Mouse (Mus musculus) CD8-positive naive resting alpha-beta T cell, adult 2 months (primary cell): ENCODE data around the gene Sgk1.

Source experiments
- DNase-seq, 2 experiments: peaks; one replicate each; pipeline ENCODE4 v3.0.0; 2022; ENCODE audit warnings: low read depth in 2 of 2, low spot score in 2 of 2

Sgk1 gene

DNA sequence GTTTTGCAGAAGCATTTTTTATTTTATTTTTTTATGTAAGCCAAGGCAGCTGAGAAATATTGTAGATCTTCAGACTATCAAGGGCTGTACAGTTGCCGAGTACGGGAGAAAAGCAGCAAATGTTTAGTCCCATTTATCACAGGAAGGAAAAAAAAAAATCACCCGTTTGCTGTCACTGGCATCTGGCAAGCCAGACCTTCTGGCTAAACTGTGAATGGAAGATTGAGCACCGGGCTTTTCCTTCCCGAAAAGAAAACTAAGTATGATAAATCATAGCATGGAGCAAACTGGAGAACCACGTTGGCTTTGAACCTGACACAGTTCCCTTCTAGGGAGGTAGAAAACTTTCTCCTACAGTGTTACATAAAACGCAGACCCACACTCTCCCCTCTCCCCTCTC lies 81.0 kb downstream of the Sgk1 start:
- no peak for DNase-seq

DNA sequence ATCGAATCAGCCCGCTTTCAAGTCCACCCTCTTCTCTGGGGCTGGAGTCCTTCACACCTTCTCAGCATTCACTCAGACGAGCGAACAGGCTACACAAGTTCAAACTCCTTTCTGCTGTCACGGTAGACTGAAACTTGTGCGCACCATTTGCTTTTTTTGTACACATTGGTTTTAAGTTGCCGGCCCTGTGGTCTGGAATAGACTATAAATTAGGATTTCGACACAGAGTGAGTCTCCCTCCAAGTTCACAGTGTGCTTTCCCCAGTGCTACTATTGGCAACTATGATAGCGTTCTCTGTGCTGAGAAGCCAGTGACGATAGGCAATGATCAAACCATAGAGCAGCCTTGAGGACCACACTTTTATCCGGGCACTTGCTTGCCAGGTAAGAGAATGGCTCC lies 91.7 kb downstream of the Sgk1 start:
- no peak for DNase-seq

DNA sequence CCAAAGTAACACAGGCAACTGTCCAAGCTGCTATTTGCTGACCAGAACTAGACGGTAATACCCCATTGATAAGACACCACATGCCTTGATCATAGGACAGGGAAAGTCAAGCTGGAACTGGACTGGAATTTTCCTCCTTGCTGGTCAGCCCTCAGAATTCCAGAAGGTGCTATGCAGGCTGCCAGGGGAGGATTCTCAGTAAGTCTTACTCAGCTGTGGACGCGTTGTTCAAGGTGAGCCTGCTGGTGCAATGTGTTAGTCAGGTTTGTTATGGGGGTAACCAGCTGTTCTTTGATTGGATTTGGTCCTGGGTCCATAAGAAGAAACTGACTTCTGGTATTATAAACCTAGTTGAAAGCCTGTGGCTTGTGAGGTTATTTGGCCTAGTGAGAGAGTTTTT lies 92.8 kb downstream of the Sgk1 start:
- no peak for DNase-seq

DNA sequence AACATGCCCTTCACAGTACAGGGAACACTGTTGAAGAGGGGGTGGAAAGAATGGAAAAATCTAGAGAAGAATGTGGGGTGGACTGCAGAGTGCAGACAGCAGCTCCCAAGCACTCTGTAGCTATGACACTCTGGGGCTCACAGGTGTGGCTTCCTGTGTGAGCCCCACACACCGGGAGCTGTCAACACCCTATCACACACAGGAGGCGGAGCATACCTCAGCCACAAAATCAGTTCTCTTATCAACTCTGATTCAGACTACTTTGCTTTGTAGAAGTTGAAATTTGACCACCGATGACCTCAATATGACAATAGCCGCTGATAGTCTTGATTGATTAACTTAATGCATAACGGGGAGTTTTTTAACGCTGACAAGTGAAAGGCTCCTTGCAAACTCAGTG lies 93.4 kb downstream of the Sgk1 start:
- DNase-seq, result peak; percentile 29 to 32

DNA sequence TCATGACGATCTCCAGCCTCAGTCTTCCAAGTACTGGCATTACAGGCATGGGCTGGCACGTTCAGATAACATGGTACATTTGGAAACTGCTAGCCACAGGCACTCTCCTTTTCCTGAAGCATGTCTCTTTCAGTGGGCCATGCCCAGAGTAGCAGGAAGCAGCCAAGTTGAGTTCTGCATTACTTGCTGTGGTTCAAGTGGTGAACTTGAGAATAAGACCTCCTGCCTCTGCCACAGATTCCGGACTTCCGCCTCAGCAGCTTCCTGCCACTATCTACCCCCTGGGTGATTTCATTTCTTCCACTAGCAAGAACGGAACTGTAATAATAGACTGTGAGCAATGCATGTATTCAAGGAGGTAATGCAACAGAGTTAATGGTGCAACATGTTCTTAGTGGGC lies 94.3 kb downstream of the Sgk1 start:
- peak; percentile 46 to 62 for DNase-seq

DNA sequence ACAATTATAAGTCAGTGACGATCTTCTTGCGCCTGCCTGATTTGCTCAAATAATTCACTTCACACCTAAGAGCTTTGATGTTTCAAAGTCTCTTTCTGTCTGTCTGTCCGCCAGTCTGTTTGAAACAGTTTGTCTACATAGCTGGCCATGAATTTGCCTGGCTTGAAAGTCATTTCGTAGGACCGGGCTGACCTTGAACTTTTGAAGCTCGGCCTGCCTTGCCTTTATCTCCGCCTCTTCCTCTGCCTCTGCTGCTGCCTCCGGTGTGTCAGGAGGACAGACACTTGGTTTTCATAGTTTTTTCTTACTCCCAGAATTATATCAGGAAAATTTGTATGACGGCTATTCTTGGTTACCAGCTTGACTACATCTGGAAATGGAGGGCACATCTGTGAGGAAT lies 96.4 kb downstream of the Sgk1 start:
- DNase-seq, result no peak

DNA sequence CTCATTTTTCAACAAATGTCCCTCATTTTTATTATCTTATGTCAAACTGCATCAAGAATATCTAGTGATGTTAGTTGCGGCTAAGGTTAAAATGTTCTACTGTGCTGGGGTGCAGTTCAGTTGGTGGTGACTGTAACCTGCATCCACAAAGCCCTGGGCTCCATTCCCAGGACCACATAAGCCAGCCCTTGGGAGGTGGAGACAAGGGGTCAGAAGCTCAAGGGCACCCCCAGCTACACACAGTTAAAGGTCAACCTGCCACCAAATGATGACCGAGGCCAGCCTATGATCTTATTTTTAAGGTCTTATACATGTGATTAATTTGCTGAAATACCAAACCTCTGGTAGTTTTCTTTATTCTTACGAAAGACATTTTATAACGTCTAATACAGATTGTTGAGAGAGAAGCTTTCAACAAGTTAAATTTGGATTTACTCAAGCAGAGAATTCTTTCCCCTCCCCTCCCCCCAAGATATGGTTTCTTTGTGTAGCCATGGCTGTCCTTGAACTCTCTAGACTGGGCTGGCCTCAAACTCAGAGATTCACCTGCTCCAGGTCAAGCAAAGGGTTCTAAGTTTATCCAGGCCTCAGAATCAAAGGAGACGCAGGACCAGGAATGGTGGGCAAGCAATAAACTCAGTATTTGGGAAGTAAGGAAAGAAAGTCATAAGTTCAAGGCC lies 97.4 kb downstream of the Sgk1 start:
- no peak for DNase-seq

DNA sequence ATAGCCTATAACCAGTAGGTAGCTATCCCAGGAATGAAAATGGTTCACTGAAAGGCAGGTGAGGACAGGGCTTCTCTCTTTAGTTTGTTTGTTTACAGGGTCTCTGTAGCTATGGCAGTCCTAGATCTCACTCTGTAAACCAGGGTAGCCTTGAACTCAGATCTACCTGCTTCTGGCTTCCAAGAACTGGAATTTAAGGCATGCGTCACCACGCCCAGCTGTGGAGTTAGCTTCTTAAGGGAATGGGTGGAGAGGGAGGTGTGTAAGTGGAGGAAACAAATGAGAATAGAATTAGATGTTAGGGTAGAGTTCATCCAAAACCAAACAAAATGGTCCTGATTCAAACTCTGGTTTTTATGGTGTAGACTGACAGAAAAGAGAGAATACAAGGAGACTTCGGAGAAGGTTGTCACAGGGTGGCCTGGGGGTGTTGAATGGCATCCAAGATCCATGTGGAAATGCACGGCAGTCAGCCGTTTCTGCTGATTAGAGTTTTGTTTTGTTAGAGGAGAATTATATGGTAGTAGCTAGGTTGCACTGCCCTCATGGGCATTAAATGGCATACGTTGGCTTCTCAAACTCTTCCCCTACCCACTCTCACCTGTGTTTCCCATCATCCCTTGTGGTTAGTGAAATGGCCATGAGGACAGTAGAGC lies 98.9 kb downstream of the Sgk1 start:
- DNase-seq, result no peak

DNA sequence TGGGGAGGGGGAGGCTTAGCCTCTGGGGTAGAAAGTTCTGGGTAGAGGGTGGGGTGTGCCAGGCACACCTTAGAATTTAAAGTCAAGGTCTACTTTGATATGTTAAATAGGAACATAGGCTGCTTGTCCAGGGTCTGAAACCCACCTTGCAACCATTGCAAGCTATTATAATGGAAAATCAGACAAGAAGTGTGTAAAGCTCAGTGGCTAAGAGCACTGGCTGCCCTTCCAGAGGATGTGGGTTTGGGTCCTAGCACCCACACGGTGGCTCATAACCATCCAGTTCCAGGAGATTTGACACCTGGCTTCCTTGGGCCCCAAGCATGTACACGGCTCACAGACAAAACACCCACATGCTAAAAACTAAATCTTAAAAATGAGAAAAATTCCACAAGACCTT lies 100.3 kb downstream of the Sgk1 start:
- no peak for DNase-seq

DNA sequence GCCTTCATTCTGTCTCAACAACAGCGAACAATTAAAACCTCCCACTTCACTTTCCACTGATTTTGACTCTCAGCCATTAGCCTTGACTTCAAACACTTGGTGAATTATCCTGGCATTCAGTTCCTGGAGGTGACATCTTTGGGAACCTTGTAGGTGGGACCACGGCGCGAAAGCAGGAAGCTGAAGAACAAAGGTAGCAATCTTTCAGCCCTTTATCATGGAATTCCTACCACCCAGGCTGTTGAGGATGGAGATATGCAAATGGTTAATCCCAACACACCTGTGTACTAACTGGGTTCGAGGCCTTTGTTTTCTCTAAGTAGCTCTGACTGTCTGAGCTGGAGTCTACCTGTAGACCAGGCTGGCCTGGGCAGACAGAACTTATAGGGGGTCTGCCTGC lies 106.5 kb downstream of the Sgk1 start:
- no peak for DNase-seq

DNA sequence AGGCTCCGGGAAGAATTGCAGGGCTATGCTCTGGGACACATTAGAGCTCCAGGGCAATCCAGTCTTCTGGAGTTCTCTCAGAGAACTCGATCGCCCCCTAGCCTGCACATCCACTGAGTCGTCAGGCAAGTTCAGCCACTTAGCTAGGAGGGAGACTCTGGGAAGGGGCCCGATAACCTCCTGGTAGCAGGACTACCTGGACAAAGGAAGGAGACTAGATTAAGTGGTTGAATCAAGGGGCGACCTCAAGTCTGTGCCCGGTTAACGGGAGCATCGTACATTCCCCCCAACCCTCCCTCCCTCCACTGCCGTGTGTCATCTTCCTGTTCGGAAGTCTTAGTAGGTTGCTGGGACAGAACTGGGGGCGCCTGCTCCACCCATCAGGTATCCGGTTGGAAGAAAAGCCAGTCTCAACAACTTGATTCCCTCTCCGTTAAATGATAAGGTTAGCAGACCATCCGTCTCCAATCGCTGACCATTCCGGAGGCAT lies 109.4 kb downstream of the Sgk1 start:
- peak; percentile 55 to 69 for DNase-seq

DNA sequence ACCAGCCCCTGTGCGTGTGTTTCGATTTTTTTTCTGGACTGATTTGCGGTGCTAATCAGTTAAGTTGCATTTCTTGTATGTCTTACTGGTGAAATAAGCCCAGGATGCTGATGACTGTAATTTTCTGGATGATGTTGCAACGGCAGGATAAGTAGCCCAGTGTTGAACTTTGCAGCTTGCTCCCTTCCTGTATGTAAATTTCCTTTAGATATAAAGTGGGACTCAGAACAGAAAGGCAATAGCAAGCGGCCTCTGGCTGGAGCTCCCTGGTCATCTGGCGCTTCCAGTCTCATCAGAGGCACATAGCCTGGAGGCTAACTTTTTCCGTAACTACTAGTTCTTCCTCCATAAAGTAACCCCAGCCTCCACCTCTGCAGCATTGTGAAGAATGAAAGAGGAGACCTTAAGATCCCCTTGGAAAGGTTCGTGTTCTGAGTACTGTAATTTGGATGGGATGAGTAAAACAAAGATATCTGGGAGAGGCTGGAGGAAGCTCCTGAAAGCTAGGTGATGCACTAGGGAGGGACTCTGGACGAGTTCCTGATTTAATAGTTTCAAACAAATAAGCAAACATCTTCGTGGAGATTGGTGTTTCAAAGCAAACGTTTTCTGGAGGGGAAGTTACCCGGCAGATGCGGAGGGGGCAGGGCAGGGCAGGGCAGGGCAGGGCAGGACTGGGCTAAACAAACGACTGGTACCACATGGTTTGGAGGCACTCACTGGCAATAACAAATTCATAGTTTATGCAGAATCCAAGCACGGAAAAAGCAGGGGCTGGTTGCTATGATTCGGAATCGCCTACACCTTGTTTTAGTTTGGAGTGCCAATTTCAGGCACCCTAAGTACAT lies 110.2 kb downstream of the Sgk1 start:
- peak in 1 of 2 experiments; percentile 54 for DNase-seq

DNA sequence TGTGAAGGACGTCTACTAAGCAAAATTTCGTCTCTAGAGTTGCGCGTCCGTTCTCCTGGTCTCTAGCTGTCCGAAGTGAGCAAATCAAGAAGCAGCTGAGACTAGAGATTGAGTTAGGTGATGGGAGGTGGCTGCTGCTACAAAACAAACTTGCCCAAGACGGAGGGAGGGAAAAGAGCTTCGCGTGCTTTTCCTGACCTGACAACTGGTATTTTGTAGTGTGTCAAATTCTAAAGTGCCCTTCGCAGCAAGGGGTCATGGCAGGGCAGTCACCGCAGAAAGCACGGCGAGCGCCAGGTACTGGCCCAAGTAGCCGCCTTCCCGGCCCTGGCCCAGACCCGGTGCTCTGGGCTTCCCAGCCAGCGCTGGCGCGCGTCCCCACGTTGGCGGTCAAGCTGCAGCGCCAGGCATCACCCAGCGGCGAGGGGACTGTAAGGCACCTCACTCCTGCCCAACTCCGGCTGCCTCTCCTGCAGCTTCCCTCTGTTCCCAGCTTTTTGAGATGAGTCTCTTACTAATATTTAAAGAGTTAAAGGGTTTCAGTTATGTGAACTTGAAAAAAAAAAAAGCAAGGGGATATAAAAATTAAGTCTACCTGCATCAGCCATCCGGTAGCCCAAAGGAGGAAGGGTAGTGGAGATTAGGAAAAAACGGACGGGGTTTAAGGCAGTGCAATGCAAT lies 111.0 kb downstream of the Sgk1 start:
- peak; percentile 45 to 55 for DNase-seq

DNA sequence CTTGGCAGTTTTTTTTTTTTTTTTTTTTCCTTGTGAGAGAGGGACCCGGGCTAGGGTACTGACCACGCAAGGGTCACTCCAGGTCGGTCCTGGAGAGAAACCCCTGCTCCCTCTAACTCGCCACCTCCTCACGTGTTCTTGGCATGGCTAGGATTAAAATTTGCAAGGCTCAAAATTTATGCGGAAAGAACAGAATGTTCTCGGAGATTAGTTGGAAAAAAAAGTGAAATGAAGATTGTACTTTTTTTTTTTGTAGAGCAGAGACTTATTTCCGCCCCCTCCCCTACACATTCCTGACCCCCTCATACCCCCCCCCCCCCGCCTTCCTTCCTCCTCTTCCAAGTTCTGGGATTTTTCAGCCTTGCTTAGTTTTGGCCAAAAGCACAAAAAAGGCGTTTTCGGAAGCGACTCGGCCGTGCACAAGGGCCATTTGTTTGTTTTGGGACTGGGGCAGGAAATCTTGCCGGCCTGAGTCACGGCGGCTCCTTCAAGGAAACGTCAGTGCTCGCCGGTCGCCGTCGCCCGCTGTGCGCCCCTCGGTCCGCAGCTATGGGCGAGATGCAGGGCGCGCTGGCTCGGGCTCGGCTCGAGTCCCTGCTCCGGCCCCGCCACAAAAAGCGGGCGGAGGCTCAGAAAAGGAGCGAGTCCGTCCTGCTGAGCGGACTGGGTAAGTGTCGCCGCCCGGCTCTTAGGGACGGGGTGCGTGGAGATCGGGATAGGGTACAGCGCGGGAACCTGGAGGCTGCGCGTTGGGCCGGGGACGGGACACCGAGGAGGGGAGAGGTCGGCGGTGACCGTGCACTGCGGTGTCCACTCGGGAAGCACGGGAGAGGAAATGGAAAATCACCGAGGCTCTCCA lies 111.8 kb downstream of the Sgk1 start:
- peak in 1 of 2 experiments; percentile 21 for DNase-seq

DNA sequence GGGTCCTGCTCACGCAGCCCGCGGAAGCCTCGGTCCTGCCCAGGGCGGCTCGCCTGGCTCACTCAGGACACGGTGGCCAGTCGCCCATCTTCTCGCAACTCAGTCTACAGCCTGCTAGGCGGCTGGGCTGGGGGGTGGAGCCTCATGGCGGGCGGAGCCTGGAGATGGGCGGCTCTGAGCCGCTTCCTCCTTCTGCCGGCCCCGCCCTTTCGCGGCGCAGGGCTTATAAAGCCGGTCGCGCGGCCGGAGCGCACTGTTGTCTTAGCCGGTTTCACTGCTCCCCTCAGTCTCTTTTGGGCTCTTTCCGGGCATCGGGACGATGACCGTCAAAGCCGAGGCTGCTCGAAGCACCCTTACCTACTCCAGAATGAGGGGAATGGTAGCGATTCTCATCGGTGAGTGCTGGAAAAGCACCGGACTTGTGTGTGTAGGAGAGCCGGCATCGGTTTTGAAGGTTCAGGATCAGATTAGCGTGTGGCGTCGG lies 112.5 kb downstream of the Sgk1 start:
- peak; percentile 93 to 96 for DNase-seq

DNA sequence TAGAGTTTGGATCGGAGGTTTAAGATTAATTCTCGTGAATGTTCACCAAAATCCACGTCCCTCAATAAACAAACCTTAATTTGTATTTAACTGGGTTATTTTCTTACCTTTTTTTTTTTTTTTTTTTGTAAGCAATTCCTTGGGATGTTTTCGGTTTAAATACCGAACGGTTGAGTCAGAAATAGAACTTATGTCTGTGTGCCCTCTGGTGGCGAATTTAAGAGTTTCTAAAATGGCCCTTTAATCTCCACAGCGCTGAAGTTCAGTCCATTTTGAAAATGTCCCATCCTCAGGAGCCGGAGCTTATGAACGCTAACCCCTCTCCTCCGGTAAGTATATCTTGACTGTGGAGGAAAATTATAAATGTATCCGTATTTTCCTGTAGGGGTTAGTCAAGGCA lies 113.2 kb downstream of the Sgk1 start:
- peak; percentile 44 to 71 for DNase-seq

DNA sequence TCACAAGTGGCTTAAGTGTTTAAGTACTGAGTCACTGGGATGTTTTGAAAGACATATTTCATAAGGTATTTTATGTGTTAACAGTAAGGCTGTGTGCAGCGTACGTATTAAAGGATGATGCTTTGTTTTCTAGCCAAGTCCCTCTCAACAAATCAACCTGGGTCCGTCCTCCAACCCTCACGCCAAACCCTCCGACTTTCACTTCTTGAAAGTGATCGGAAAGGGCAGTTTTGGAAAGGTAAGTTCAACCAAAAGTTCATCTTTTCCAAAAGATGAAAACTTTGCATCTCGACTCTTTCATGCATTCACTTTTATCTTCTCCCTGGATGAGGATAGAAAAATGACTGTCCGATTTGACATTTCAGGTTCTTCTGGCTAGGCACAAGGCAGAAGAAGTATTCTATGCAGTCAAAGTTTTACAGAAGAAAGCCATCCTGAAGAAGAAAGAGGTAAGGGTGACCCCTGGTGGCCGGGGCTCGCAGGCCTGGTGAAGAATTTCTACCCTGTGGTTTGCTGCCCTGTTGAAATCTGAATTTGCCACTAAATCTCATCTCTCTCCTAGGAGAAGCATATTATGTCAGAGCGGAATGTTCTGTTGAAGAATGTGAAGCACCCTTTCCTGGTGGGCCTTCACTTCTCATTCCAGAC lies 113.8 kb downstream of the Sgk1 start:
- DNase-seq, result peak; percentile 79 to 90

DNA sequence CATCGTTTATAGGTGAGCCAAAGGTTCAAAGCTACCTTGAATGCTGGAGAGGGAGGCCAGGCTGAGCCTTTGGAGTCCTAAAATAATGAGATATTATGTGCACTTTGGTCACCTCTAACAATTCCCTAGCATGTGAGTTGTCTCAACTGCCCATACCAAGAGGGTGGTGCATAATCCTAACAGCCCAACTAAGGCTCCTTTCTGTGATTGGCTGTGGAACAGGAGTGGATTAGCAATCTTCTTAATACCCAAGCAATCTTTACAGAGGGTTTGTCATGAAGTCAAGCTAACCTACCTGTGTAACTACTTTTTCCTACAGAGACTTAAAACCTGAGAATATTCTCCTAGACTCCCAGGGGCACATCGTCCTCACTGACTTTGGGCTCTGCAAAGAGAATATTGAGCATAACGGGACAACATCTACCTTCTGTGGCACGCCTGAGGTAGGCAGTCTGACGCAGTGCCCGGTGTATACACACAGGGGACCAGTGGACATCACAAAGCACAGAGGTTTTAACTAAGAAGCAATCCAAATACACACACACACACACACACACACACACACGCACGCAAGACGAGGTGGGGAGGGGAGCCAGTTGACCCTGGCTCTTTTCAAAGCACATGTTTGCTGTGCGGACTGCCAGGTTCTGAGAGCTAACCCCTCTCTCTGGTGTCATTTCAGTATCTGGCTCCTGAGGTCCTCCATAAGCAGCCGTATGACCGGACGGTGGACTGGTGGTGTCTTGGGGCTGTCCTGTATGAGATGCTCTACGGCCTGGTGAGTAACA lies 114.9 kb downstream of the Sgk1 start:
- DNase-seq, result no peak
